Mouse (Mus musculus) adipose tissue, adult 10 weeks (tissue): ENCODE measurements around the gene Olfr183. TPM values are rescaled to one million over a fixed set of nuclear protein-coding genes. Genes with fewer than 3 reads are reported as not detected.

Source experiments
- polyA plus RNA-seq: library from polyadenylated mRNA; stranded (reverse); fragments of 350-450 nt; fragmentation: Illumina TruSeq; extraction: RNeasy Lipid Tissue Mini Kit (QIAGEN cat#74804); gene quantifications from one replicate; pipeline ENCODE4 v1.2.3, GENCODE M21; 2014; ENCODE audit warnings: low read depth, low replicate concordance

Gene Olfr183
- polyA plus RNA-seq = not detected

DNA sequence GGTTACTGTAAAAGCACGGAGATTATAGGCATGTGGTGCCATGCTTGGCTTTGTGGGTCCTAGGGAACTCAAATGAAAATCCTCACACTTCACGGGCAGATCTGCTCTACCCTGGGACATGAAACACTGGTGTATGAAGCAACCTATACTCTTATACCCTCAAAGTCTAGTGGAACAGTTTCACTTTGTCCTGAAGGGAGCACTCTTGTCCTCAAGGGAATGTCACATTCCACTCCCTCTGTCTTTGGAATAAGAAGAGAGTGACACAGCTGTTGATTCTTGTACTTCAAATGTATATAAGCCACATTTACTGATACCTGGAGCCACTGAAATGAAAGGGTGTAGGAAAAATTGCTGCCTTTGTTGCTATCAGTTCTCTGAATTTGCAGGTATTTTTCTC is at the start of gene Olfr183:
Gene Olfr183, plus strand, starts transcription at position 301 of the 400 bp plus-strand sequence.

DNA sequence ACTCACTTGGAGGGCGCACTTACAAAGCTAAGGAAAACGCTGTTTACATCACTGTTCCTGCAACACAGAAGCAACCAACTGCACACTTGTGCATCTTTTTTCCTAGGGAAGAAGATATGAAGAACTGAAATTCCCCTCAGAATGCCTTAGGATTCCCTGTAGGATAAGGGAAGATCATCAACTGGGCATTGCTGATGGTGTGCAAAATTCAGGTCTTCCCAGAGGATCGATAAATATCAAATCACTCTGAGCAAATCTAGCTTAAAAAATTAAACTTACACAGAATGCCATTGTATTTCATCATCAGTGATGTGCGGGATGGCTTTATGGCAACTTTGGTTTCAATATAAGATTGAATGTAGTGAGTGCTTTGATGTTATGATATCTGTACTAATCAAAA is 35.0 kb downstream of the Olfr183 start, which contains the start of gene Olfr186:
Gene Olfr186, minus strand, starts transcription at position 101 of the 400 bp plus-strand sequence.

DNA sequence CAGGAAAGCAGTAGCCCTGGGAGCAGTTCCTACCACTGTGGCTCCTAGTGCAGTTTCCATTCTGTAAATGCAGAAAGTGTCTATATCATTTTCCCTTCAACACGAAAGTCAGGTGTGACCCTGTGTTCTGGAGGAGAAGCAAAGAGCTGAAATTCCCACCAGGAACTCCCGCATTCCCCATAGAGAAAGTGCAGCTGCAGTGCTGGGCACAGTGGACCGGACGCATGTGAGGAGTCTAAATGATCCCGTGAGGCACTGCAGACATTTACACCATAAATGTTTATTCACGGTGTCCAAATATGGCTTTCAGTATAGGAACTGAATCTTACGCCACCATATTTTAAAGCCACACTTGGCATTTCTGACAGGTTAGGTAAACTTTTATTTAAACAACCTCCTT is 44.6 kb downstream of the Olfr183 start, which contains the start of gene Olfr187:
Gene Olfr187, minus strand, starts transcription at position 58 of the 400 bp plus-strand sequence.

Other genes with a start within 250 kb of the Olfr183 start
- not detected for gene Olfr172, start 232.2 kb upstream of the Olfr183 start, polyA plus RNA-seq
- gene Olfr173, start 195.1 kb upstream of the Olfr183 start, polyA plus RNA-seq = not detected
- not detected for gene Olfr175-ps1, start 168.6 kb upstream of the Olfr183 start, polyA plus RNA-seq
- not detected for gene Olfr177, start 120.6 kb upstream of the Olfr183 start, polyA plus RNA-seq
- gene Olfr178, start 103.3 kb upstream of the Olfr183 start, polyA plus RNA-seq = not detected
- not detected for gene Olfr181, start 66.6 kb upstream of the Olfr183 start, polyA plus RNA-seq
- not detected for gene Olfr180, start 66.0 kb upstream of the Olfr183 start, polyA plus RNA-seq
- not detected for gene Olfr186, start 34.9 kb downstream of the Olfr183 start, polyA plus RNA-seq
- not detected for gene Olfr187, start 44.4 kb downstream of the Olfr183 start, polyA plus RNA-seq
- gene Olfr190, start 82.6 kb downstream of the Olfr183 start, polyA plus RNA-seq = not detected
- gene Olfr191, start 94.5 kb downstream of the Olfr183 start, polyA plus RNA-seq = not detected
- not detected for gene Olfr193, start 116.5 kb downstream of the Olfr183 start, polyA plus RNA-seq
- not detected for gene Olfr194, start 125.7 kb downstream of the Olfr183 start, polyA plus RNA-seq
- not detected for gene Olfr195, start 151.7 kb downstream of the Olfr183 start, polyA plus RNA-seq
- not detected for gene Olfr196, start 175.1 kb downstream of the Olfr183 start, polyA plus RNA-seq
- not detected for gene Olfr198, start 208.2 kb downstream of the Olfr183 start, polyA plus RNA-seq
- gene Olfr199, start 224.4 kb downstream of the Olfr183 start, polyA plus RNA-seq = not detected